Mouse (Mus musculus) heart, postnatal 10 days (tissue): ENCODE results near the gene Osbpl11. TPM values are rescaled to one million over a fixed set of nuclear protein-coding genes. Genes with fewer than 3 reads are reported as not detected.

ENCODE experiments used
- DNase-seq, 2 experiments: peaks; one replicate each; pipeline ENCODE4 v3.0.0; 2021
- intact Hi-C: fragments of 180-260 bp; cut with DNase I; formaldehyde crosslinking; loops from one replicate; pipeline ENCODE4 v1.15.1; 2025
- total RNA-seq, 2 experiments: library from RNA; stranded (reverse); gene quantifications; 2 replicates each; pipeline ENCODE4 v1.2.3; 2021

Osbpl11 gene
- total RNA-seq, 2 experiments from 2014 or later, result 23.4 to 27.3 TPM

GRCm38 (mm10) chr16:33292241-33292640, 107.4 kb downstream of the Osbpl11 start:
- intact Hi-C loops, result no loop called here
- DNase-seq, result no peak

Other genes starting within 250 kb of the Osbpl11 start
- gene Iqcg, start 128.9 kb upstream of the Osbpl11 start, total RNA-seq, result under 1 TPM; 0.24 to 0.30 TPM
- gene Rpl35a, start 128.6 kb upstream of the Osbpl11 start, total RNA-seq, result 100 to 1,000 TPM; 380 to 387 TPM
- gene Lmln, start 122.5 kb upstream of the Osbpl11 start, total RNA-seq, result 1 to 10 TPM; 2.2 to 2.3 TPM
- gene Snx4, start 66.4 kb downstream of the Osbpl11 start, total RNA-seq, result 10 to 100 TPM; 48.7 to 49.1 TPM
- gene Zfp148, start 195.8 kb downstream of the Osbpl11 start, total RNA-seq, result 10 to 100 TPM; 50.3 to 51.4 TPM